Mouse (Mus musculus): ENCODE results near the gene R3hdm2. TPM values are rescaled to one million over a fixed set of nuclear protein-coding genes. Genes with fewer than 3 reads are reported as not detected.

Gene R3hdm2
- total and polyA plus RNA-seq, 2 experiments from 2014 or later: 39.3 to 60.6 TPM

GRCm38 (mm10) chr10:127343029-127343428 is 37.1 kb upstream of the R3hdm2 start:
- ATAC-seq: no peak
- Histone ChIP-seq H3K4me3 (ENCODE audit: low read length) (no peak overlapping the region), H3K4me2 (ENCODE audit: low read depth, low read length) (no peak overlapping the region), H3K27me3 (ENCODE audit: insufficient read depth, low read length) (peaks cover 13% of the 10 kb centered on the region; the same call in 1 of the 2 replicates), H3K4me1 (ENCODE audit: insufficient read depth, low read length) (peaks cover 11% of the 10 kb centered on the region), H3K9me3 (ENCODE audit: low read length) (no peaks in the 10 kb centered on the region), H3K27ac (no peak overlapping the region), H3K9ac (replicated peaks; ENCODE audit: low read length) (no peak overlapping the region), H3K36me3 (ENCODE audit: insufficient read depth, low read length) (no peaks in the 10 kb centered on the region)
- no peak for DNase-seq (ENCODE audit: low spot score)
- no peak for TF ChIP-seq CTCF (IDR thresholded peaks at IDR 0.05; ENCODE audit: low read depth)
- WGBS: 66% methylated on average over 3 of the region's 3 CpGs

DNA sequence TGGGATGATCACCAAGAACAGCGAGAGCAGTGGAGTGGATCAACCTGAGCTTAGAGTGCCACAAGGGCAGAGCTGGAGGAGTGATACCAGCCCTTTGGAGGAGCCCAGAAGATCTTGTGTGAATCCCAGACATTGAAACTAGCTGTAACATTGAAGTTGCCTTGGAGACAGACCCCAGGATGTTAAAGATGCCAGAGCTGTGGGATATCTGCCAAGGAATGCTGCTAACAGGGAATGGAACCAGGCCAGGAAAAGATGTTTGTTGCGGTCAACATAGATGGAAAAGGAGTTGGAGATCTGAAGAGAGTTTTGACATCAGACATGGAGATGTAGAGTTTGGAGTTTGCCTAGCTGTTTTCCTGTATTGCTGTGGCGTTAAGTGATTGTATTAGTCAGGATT is 34.0 kb upstream of the R3hdm2 start:
- 84% methylated on average over 3 of the region's 3 CpGs for WGBS

GRCm38 (mm10) chr10:127348957-127349356 is 31.2 kb upstream of the R3hdm2 start:
- H3K27ac ChIP-seq: no peak overlapping the region
- H3K9ac ChIP-seq (replicated peaks; ENCODE audit: low read length): no peak overlapping the region
- no peaks in the 10 kb centered on the region for H3K4me1 ChIP-seq (ENCODE audit: insufficient read depth, low read length)
- ATAC-seq (no peak), DNase-seq (ENCODE audit: low spot score) (no peak)
- H3K36me3 ChIP-seq (ENCODE audit: insufficient read depth, low read length): no peaks in the 10 kb centered on the region
- no peaks in the 10 kb centered on the region for H3K9me3 ChIP-seq (ENCODE audit: low read length)
- H3K27me3 ChIP-seq (ENCODE audit: insufficient read depth, low read length): no peaks in the 10 kb centered on the region
- H3K4me3 ChIP-seq (ENCODE audit: low read length): no peak overlapping the region
- no peak overlapping the region for H3K4me2 ChIP-seq (ENCODE audit: low read depth, low read length)
- WGBS: 69% methylated on average over 4 of the region's 4 CpGs
- TF ChIP-seq CTCF (IDR thresholded peaks at IDR 0.05; ENCODE audit: low read depth): peak; percentile 34

More for the DNA sequence above, 34.0 kb upstream of the R3hdm2 start:
- Histone ChIP-seq H3K4me2 (ENCODE audit: low read depth, low read length) (no peak overlapping the region), H3K9ac (replicated peaks; ENCODE audit: low read length) (no peak overlapping the region), H3K4me1 (ENCODE audit: insufficient read depth, low read length) (no peaks in the 10 kb centered on the region), H3K36me3 (ENCODE audit: insufficient read depth, low read length) (no peaks in the 10 kb centered on the region), H3K4me3 (ENCODE audit: low read length) (no peak overlapping the region), H3K27ac (no peak overlapping the region), H3K9me3 (ENCODE audit: low read length) (no peaks in the 10 kb centered on the region), H3K27me3 (ENCODE audit: insufficient read depth, low read length) (0 out of 2 replicates have a peak, but pooled peaks cover 4% of the 10 kb centered on the region)
- ATAC-seq (no peak), DNase-seq (ENCODE audit: low spot score) (no peak)
- no peak for TF ChIP-seq CTCF (IDR thresholded peaks at IDR 0.05; ENCODE audit: low read depth)

- 77% methylated on average over 8 of the region's 8 CpGs for WGBS
- no peaks in the 10 kb centered on the region for H3K9me3 ChIP-seq (ENCODE audit: low read length)
- ATAC-seq (no peak), DNase-seq (ENCODE audit: low spot score) (no peak)
- no peaks in the 10 kb centered on the region for H3K36me3 ChIP-seq (ENCODE audit: insufficient read depth, low read length)
- no peaks in the 10 kb centered on the region for H3K27me3 ChIP-seq (ENCODE audit: insufficient read depth, low read length)
- no peak overlapping the region for H3K27ac ChIP-seq
- H3K4me1 ChIP-seq (ENCODE audit: insufficient read depth, low read length): no peaks in the 10 kb centered on the region
- no peak overlapping the region for H3K4me2 ChIP-seq (ENCODE audit: low read depth, low read length)
- H3K9ac ChIP-seq (replicated peaks; ENCODE audit: low read length): no peak overlapping the region
- H3K4me3 ChIP-seq (ENCODE audit: low read length): no peak overlapping the region
- TF ChIP-seq CTCF (IDR thresholded peaks at IDR 0.05; ENCODE audit: low read depth): no peak
Observed at GRCm38 (mm10) chr10:127349810-127350209, 30.3 kb upstream of the R3hdm2 start.

DNA sequence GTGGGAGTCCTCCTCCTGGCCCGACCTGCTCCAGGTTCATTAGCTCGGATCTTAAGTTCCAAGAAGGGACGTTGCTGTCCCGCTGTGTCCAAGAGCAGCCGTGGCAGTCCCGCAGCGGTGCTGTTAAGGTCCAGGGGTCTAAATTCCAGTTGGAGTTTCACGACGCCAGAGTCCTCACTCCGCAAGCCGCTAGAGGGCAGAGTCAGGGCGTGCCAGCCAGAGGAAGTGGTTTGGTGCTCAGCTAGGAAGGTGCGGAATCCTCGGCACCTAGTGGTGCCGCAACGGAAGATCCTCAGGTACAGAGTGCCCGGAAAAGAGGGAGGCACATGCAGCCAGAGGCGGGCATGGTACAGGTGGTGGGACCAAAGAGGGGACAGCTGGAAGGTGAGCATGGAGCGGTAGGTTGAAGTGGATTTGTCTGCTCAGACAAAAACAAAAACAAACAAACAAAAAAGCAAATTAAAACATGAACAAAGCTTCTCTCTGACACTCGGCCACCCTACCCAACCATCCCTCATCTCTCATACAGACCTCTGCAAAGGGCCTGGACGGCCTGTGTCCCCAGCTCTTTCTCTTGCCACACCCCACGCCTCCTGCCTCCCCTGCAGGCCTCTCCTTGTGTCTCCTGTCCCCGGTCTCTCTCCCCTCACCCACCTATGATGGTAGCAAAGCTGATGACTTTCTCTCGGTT is 29.4 kb upstream of the R3hdm2 start:
- TF ChIP-seq CTCF (IDR thresholded peaks at IDR 0.05; ENCODE audit: low read depth): peak; percentile 87
- H3K27me3 ChIP-seq (ENCODE audit: insufficient read depth, low read length): no peaks in the 10 kb centered on the region; the same call in 1 of the 2 replicates
- 11% methylated on average over 24 of the region's 24 CpGs for WGBS
- peak overlapping the region; percentile 48 for H3K4me2 ChIP-seq (ENCODE audit: low read depth, low read length)
- H3K36me3 ChIP-seq (ENCODE audit: insufficient read depth, low read length): no peaks in the 10 kb centered on the region
- H3K27ac ChIP-seq: no peak overlapping the region
- ATAC-seq (peak; percentile 67; the same call in 1 of the 2 replicates), DNase-seq (ENCODE audit: low spot score) (peak; percentile 77)
- no peak overlapping the region for H3K9ac ChIP-seq (replicated peaks; ENCODE audit: low read length)
- no peaks in the 10 kb centered on the region for H3K4me1 ChIP-seq (ENCODE audit: insufficient read depth, low read length)
- H3K9me3 ChIP-seq (ENCODE audit: low read length): no peaks in the 10 kb centered on the region
- H3K4me3 ChIP-seq (ENCODE audit: low read length): peak overlapping the region; percentile 14; the same call in 1 of the 2 replicates

DNA sequence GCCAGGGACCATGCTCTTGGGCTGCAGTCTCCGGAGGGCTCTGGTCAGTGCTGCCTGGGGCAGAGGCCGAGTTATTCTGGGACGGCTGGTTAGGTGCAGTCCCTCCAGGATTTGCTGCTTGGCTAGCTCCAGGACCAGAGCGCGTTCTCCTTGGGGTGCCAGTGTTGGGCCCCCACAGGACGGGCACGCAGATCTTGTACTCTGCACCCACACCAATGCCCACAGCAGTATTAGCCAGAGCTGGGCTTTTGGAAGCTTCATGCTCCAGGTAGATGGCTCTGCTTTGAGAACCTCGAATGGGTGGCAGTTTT is 28.9 kb upstream of the R3hdm2 start:
- no peaks in the 10 kb centered on the region; the same call in 1 of the 2 replicates for H3K27me3 ChIP-seq (ENCODE audit: insufficient read depth, low read length)
- WGBS: 86% methylated on average over 8 of the region's 8 CpGs
- no peak overlapping the region for H3K4me2 ChIP-seq (ENCODE audit: low read depth, low read length)
- H3K9me3 ChIP-seq (ENCODE audit: low read length): no peaks in the 10 kb centered on the region
- no peak for DNase-seq (ENCODE audit: low spot score)
- H3K4me1 ChIP-seq (ENCODE audit: insufficient read depth, low read length): no peaks in the 10 kb centered on the region
- H3K27ac ChIP-seq: no peak overlapping the region
- H3K9ac ChIP-seq (replicated peaks; ENCODE audit: low read length): no peak overlapping the region
- no peaks in the 10 kb centered on the region for H3K36me3 ChIP-seq (ENCODE audit: insufficient read depth, low read length)
- H3K4me3 ChIP-seq (ENCODE audit: low read length): no peak overlapping the region
- ATAC-seq: no peak
- no peak for TF ChIP-seq CTCF (IDR thresholded peaks at IDR 0.05; ENCODE audit: low read depth)

- 78% methylated on average over 8 of the region's 8 CpGs for WGBS
- ATAC-seq (no peak), DNase-seq (ENCODE audit: low spot score) (no peak)
- no peaks in the 10 kb centered on the region for H3K4me1 ChIP-seq (ENCODE audit: insufficient read depth, low read length)
- H3K4me3 ChIP-seq (ENCODE audit: low read length): no peak overlapping the region
- no peak for TF ChIP-seq CTCF (IDR thresholded peaks at IDR 0.05; ENCODE audit: low read depth)
- H3K27me3 ChIP-seq (ENCODE audit: insufficient read depth, low read length): no peaks in the 10 kb centered on the region; the same call in 1 of the 2 replicates
- no peak overlapping the region for H3K27ac ChIP-seq
- H3K9ac ChIP-seq (replicated peaks; ENCODE audit: low read length): no peak overlapping the region
- no peaks in the 10 kb centered on the region for H3K36me3 ChIP-seq (ENCODE audit: insufficient read depth, low read length)
- no peak overlapping the region for H3K4me2 ChIP-seq (ENCODE audit: low read depth, low read length)
- no peaks in the 10 kb centered on the region for H3K9me3 ChIP-seq (ENCODE audit: low read length)
Observed at GRCm38 (mm10) chr10:127351719-127352118, 28.4 kb upstream of the R3hdm2 start.

All from hindbrain, postnatal 0 days (tissue).